Mouse (Mus musculus) limb, embryonic 13.5 days (tissue): ENCODE data around the gene Vmn1r69. TPM values are rescaled to one million over a fixed set of nuclear protein-coding genes. Genes with fewer than 3 reads are reported as not detected.

Experiments
- ATAC-seq: fragments of 200-750 bp; cut with Nextera tagmentation; 2 replicates; pipeline ENCODE4 v1.8.0; 2017; ENCODE audit warnings: low read depth, moderate number of reproducible peaks, moderate TSS enrichment; ENCODE audit not compliant: low FRiP score
- H3K27ac ChIP-seq: fragments of 300-500 bp; sonication (generic); 2 replicates; pipeline ENCODE4 v1.5.1; 2015; ENCODE audit warnings: inconsistent platforms, mild to moderate bottlenecking, moderate library complexity
- H3K27me3 ChIP-seq: fragments of 300-500 bp; sonication (generic); 2 replicates; pipeline ENCODE4 v1.6.1; 2015; ENCODE audit warnings: mild to moderate bottlenecking, inconsistent platforms
- H3K36me3 ChIP-seq: fragments of 300-500 bp; sonication (generic); 2 replicates; pipeline ENCODE4 v1.6.1; 2015; ENCODE audit warnings: inconsistent platforms, mild to moderate bottlenecking, moderate library complexity
- H3K4me1 ChIP-seq: fragments of 300-500 bp; sonication (generic); 2 replicates; pipeline ENCODE4 v1.6.1; 2015; ENCODE audit warnings: inconsistent platforms
- H3K4me2 ChIP-seq: fragments of 300-500 bp; sonication (generic); replicated peaks from 2 replicates; pipeline ENCODE4 v1.6.1; 2015; ENCODE audit warnings: inconsistent platforms, mild to moderate bottlenecking, moderate library complexity
- H3K4me3 ChIP-seq: fragments of 300-500 bp; sonication (generic); 2 replicates; pipeline ENCODE4 v1.5.1; 2015; ENCODE audit warnings: moderate library complexity, mild to moderate bottlenecking, inconsistent platforms
- H3K9ac ChIP-seq: fragments of 300-500 bp; sonication (generic); 2 replicates; pipeline ENCODE4 v1.6.1; 2015; ENCODE audit warnings: mild to moderate bottlenecking, inconsistent platforms
- H3K9me3 ChIP-seq: fragments of 300-500 bp; sonication (generic); 2 replicates; pipeline ENCODE4 v1.6.1; 2016; ENCODE audit warnings: inconsistent platforms
- WGBS: fragments of 180-500 bp; shearing (Covaris S2); methylation state at CpG from one replicate; pipeline ENCODE4 v1.1.7; 2015; 5-methylcytosine and 5-hydroxymethylcytosine counted together
- polyA plus RNA-seq: library from polyadenylated mRNA; unstranded; fragments of >200 nt; fragmentation: Nextera tagmentation; extraction: Ambion mirVana; gene quantifications from 2 replicates; pipeline ENCODE4 v1.2.1, GENCODE M21; 2015

The Vmn1r69 gene
- not detected in 2 replicates for polyA plus RNA-seq

- peaks cover 14% of the 10 kb centered on the region; the same call in 1 of the 2 replicates for H3K9me3 ChIP-seq
- no peak within 1 kb of the TSS for H3K27ac ChIP-seq
- H3K4me2 ChIP-seq: no peak within 1 kb of the TSS
- H3K9ac ChIP-seq: no peak within 1 kb of the TSS
- no peak for ATAC-seq
- H3K4me3 ChIP-seq: no peak within 1 kb of the TSS
- no peaks in the 10 kb centered on the region for H3K36me3 ChIP-seq
- H3K27me3 ChIP-seq: no peaks in the 10 kb centered on the region
- H3K4me1 ChIP-seq: no peaks in the 10 kb centered on the region
These were observed at the start of gene Vmn1r69 for GRCm38 (mm10) chr7:10613559-10613958. Gene Vmn1r69 (minus strand): TSS chr7:10613659.

GRCm38 (mm10) chr7:10631232-10631631, 17.8 kb upstream of the Vmn1r69 start, which contains the start of gene Vmn1r70:
Gene Vmn1r70 (plus strand): TSS chr7:10631532.
- no peak within 1 kb of the TSS for H3K4me3 ChIP-seq
- no peak for ATAC-seq
- H3K9me3 ChIP-seq: peaks cover 25% of the 10 kb centered on the region
- H3K4me1 ChIP-seq: no peaks in the 10 kb centered on the region
- H3K4me2 ChIP-seq: no peak within 1 kb of the TSS
- H3K27ac ChIP-seq: no peak within 1 kb of the TSS
- H3K27me3 ChIP-seq: no peaks in the 10 kb centered on the region
- no peak within 1 kb of the TSS for H3K9ac ChIP-seq
- WGBS: 56% methylated on average over 1 of the region's 1 CpGs
- H3K36me3 ChIP-seq: no peaks in the 10 kb centered on the region

- H3K9ac ChIP-seq: no peak within 1 kb of the TSS
- H3K27ac ChIP-seq: no peak within 1 kb of the TSS
- H3K4me1 ChIP-seq: no peaks in the 10 kb centered on the region
- no peak within 1 kb of the TSS for H3K4me3 ChIP-seq
- H3K36me3 ChIP-seq: no peaks in the 10 kb centered on the region
- no peaks in the 10 kb centered on the region for H3K9me3 ChIP-seq
- no peaks in the 10 kb centered on the region for H3K27me3 ChIP-seq
- H3K4me2 ChIP-seq: no peak within 1 kb of the TSS
- 69% methylated on average over 2 of the region's 2 CpGs for WGBS
- no peak for ATAC-seq
These were observed 55.1 kb downstream of the Vmn1r69 start, which contains the start of gene Vmn1r68 for GRCm38 (mm10) chr7:10558385-10558784. Gene Vmn1r68 (minus strand): TSS chr7:10558485.

Other genes with a start within 250 kb of the Vmn1r69 start
- gene Vmn1r67, start 170.3 kb downstream of the Vmn1r69 start, polyA plus RNA-seq: not detected in 2 replicates
- gene Zik1, start 118.3 kb downstream of the Vmn1r69 start, polyA plus RNA-seq: 22.4 and 22.7 TPM in 2 replicates
- not detected in 2 replicates for gene Vmn1r68, start 55.2 kb downstream of the Vmn1r69 start, polyA plus RNA-seq
- gene Vmn1r70, start 17.9 kb upstream of the Vmn1r69 start, polyA plus RNA-seq: not detected in 2 replicates
- not detected in 2 replicates for gene Nlrp4b, start 74.1 kb upstream of the Vmn1r69 start, polyA plus RNA-seq
- gene Vmn1r71, start 140.7 kb upstream of the Vmn1r69 start, polyA plus RNA-seq: not detected in 2 replicates